Mouse (Mus musculus) neural tube, embryonic 11.5 days (tissue): ENCODE data around the gene Twistnb. TPM values are rescaled to one million over a fixed set of nuclear protein-coding genes. Genes with fewer than 3 reads are reported as not detected.

Experiments used
- ATAC-seq: fragments of 200-750 bp; cut with Nextera tagmentation; 2 replicates; pipeline ENCODE4 v1.8.0; 2017; ENCODE audit warnings: moderate number of reproducible peaks, mild to moderate bottlenecking, moderate TSS enrichment, moderate library complexity; ENCODE audit not compliant: insufficient read depth, low FRiP score, low TSS enrichment
- DNase-seq: peaks from one replicate; pipeline ENCODE4 v3.0.0-alpha.2; 2015; ENCODE audit warnings: low spot score
- H3K27ac ChIP-seq: fragments of 300-500 bp; sonication (generic); 2 replicates; pipeline ENCODE4 v1.5.1; 2014; ENCODE audit warnings: low read depth, mild to moderate bottlenecking, low read length
- H3K27me3 ChIP-seq: fragments of 300-500 bp; sonication (generic); 2 replicates; pipeline ENCODE4 v1.6.1; 2014; ENCODE audit warnings: mild to moderate bottlenecking, low read length, mixed read lengths; ENCODE audit not compliant: control insufficient read depth, insufficient read depth
- H3K36me3 ChIP-seq: fragments of 300-500 bp; sonication (generic); 2 replicates; pipeline ENCODE4 v1.6.1; 2014; ENCODE audit warnings: mild to moderate bottlenecking, low read length, moderate library complexity, mixed read lengths; ENCODE audit not compliant: control insufficient read depth, insufficient read depth
- H3K4me1 ChIP-seq: fragments of 300-500 bp; sonication (generic); 2 replicates; pipeline ENCODE4 v1.6.1; 2014; ENCODE audit warnings: low read length, mixed read lengths; ENCODE audit not compliant: control insufficient read depth, insufficient read depth
- H3K4me2 ChIP-seq: fragments of 300-500 bp; sonication (generic); 2 replicates; pipeline ENCODE4 v1.6.1; 2014; ENCODE audit warnings: low read depth, mild to moderate bottlenecking, moderate library complexity
- H3K4me3 ChIP-seq: fragments of 300-500 bp; sonication (generic); 2 replicates; pipeline ENCODE4 v1.5.1; 2014; ENCODE audit warnings: low read depth, low read length
- H3K9ac ChIP-seq: fragments of 300-500 bp; sonication (generic); 2 replicates; pipeline ENCODE4 v1.6.1; 2014; ENCODE audit warnings: mild to moderate bottlenecking, low read length
- H3K9me3 ChIP-seq: fragments of 300-500 bp; sonication (generic); 2 replicates; pipeline ENCODE4 v1.6.1; 2016; ENCODE audit warnings: low read length; ENCODE audit not compliant: control insufficient read depth
- WGBS: fragments of 180-500 bp; shearing (Covaris S2); extraction: QIAGEN DNeasy Blood & Tissue Kit; methylation state at CpG from one replicate; pipeline ENCODE4 v1.1.7; 2014; 5-methylcytosine and 5-hydroxymethylcytosine counted together
- polyA plus RNA-seq: library from polyadenylated mRNA; unstranded; fragments of >200 nt; fragmentation: Nextera tagmentation; extraction: Ambion mirVana; gene quantifications from 2 replicates; pipeline ENCODE4 v1.2.1, GENCODE M21; 2014

Twistnb gene
- polyA plus RNA-seq, 1 experiment from 2014 or later = 40.8 TPM

DNA sequence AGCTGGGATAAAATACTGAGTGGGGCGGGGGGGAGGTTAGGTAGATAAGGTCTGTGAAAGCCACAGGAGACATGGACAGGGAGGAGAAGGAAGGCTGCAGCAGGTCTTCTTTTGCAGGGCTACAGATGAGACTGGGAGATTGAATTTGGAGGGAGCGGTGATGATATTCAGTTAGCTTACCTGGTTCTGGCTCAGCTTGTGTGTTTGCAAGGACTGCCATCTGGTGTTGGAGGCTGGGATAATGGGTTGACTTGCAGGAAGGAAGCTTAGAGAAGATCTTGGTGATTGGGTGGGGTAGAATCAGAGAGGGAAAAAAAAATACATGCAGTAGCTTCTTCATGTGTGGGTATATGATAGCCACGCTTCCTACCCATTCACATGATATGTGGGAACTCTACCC is 5.1 kb upstream of the Twistnb start:
- WGBS = 43% methylated on average over 3 of the region's 3 CpGs
- Histone ChIP-seq H3K36me3 (no peaks in the 10 kb centered on the region), H3K27me3 (no peaks in the 10 kb centered on the region), H3K27ac (no peak overlapping the region), H3K9ac (no peak overlapping the region), H3K4me1 (no peaks in the 10 kb centered on the region), H3K9me3 (no peaks in the 10 kb centered on the region), H3K4me2 (no peak overlapping the region), H3K4me3 (no peak overlapping the region)
- DNase-seq (peak; percentile 39), ATAC-seq (no peak)

- no peak overlapping the region for H3K4me3 ChIP-seq
- H3K27me3 ChIP-seq = no peaks in the 10 kb centered on the region
- H3K36me3 ChIP-seq = no peaks in the 10 kb centered on the region
- H3K4me2 ChIP-seq = no peak overlapping the region
- H3K9me3 ChIP-seq = no peaks in the 10 kb centered on the region
- peaks cover 4% of the 10 kb centered on the region; the same call in 1 of the 2 replicates for H3K4me1 ChIP-seq
- DNase-seq (no peak), ATAC-seq (no peak)
- WGBS = 31% methylated on average over 3 of the region's 3 CpGs
- H3K27ac ChIP-seq = no peak overlapping the region
- no peak overlapping the region for H3K9ac ChIP-seq
These were observed 2.1 kb upstream of the Twistnb start for GRCm38 (mm10) chr12:33427293-33427692.

DNA sequence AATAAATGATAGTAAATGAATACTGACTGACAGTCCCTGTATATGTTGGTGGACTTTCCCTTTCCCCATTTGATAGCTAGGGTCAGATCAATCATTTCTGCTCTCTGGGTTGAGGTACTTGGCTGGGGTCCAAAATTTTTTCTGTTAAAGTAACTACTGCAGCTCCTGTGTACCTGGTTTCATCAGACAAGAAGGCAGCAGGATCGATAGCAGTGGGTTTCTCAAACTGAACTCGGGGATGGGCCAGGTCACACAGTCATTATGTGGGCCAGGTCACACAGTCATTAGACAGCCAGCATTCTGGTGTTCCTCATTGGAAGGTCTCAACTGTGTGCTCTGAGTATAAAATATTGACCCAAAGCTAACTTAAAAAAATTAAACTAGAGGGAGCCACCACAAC is 1.7 kb upstream of the Twistnb start:
- 69% methylated on average over 2 of the region's 2 CpGs for WGBS
- no peaks in the 10 kb centered on the region for H3K27me3 ChIP-seq
- no peaks in the 10 kb centered on the region for H3K36me3 ChIP-seq
- DNase-seq = no peak
- no peak overlapping the region for H3K9ac ChIP-seq
- peaks cover 4% of the 10 kb centered on the region; the same call in 1 of the 2 replicates for H3K4me1 ChIP-seq
- H3K27ac ChIP-seq = no peak overlapping the region
- H3K9me3 ChIP-seq = no peaks in the 10 kb centered on the region
- H3K4me3 ChIP-seq = no peak overlapping the region
- no peak for ATAC-seq
- H3K4me2 ChIP-seq = no peak overlapping the region

- Histone ChIP-seq H3K4me3 (no peak overlapping the region), H3K4me2 (no peak overlapping the region), H3K9ac (no peak overlapping the region), H3K4me1 (peaks cover 4% of the 10 kb centered on the region; the same call in 1 of the 2 replicates), H3K9me3 (no peaks in the 10 kb centered on the region), H3K27me3 (no peaks in the 10 kb centered on the region), H3K27ac (no peak overlapping the region), H3K36me3 (no peaks in the 10 kb centered on the region)
- DNase-seq (no peak), ATAC-seq (no peak)
- WGBS = 89% methylated on average over 9 of the region's 9 CpGs
These were observed 4.4 kb downstream of the Twistnb start for GRCm38 (mm10) chr12:33433812-33434211.

- Histone ChIP-seq H3K27ac (no peak overlapping the region), H3K36me3 (no peaks in the 10 kb centered on the region), H3K4me1 (peaks cover 4% of the 10 kb centered on the region; the same call in 1 of the 2 replicates), H3K9me3 (no peaks in the 10 kb centered on the region), H3K4me2 (no peak overlapping the region), H3K4me3 (no peak overlapping the region), H3K27me3 (no peaks in the 10 kb centered on the region), H3K9ac (no peak overlapping the region)
- DNase-seq = no peak
- ATAC-seq = no peak
- WGBS = 97% methylated on average over 4 of the region's 4 CpGs
These were observed 5.3 kb downstream of the Twistnb start for GRCm38 (mm10) chr12:33434758-33435157.

- no peaks in the 10 kb centered on the region for H3K4me1 ChIP-seq
- no peaks in the 10 kb centered on the region for H3K9me3 ChIP-seq
- no peak overlapping the region for H3K4me2 ChIP-seq
- ATAC-seq = no peak
- H3K4me3 ChIP-seq = no peak overlapping the region
- H3K36me3 ChIP-seq = no peaks in the 10 kb centered on the region
- no peak for DNase-seq
- no peak overlapping the region for H3K27ac ChIP-seq
- no peak overlapping the region for H3K9ac ChIP-seq
- 89% methylated on average over 7 of the region's 7 CpGs for WGBS
- H3K27me3 ChIP-seq = no peaks in the 10 kb centered on the region
These were observed 26.0 kb downstream of the Twistnb start for GRCm38 (mm10) chr12:33455418-33455817.

- no peak for DNase-seq
- Histone ChIP-seq H3K9ac (no peak overlapping the region), H3K4me3 (no peak overlapping the region), H3K36me3 (no peaks in the 10 kb centered on the region), H3K27ac (no peak overlapping the region), H3K4me2 (no peak overlapping the region), H3K9me3 (no peaks in the 10 kb centered on the region), H3K27me3 (no peaks in the 10 kb centered on the region), H3K4me1 (no peaks in the 10 kb centered on the region)
- 52% methylated on average over 5 of the region's 5 CpGs for WGBS
- no peak for ATAC-seq
These were observed 26.8 kb downstream of the Twistnb start for GRCm38 (mm10) chr12:33456242-33456641.

DNA sequence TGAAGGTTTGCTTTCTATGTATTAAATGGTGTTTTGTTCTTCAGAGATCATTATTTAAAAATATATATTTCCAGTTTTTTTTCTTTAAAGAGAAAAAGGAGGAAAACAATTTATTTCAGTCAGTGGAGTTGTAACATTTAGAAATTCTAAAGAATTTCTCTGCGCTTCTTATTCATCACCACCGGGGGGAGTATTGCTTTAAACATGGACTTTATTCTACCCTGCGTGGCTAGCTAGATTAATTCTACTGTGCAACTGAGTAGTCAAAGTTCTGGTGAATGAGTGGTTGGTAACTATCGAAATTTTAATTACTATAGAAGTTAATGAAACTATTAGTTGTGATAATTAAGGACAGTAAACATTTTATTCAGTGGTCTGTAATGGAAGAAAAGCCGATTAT is 51.5 kb downstream of the Twistnb start:
- DNase-seq (no peak), ATAC-seq (peak; percentile 61; the same call in 1 of the 2 replicates)
- H3K27me3 ChIP-seq = no peaks in the 10 kb centered on the region
- H3K4me1 ChIP-seq = no peaks in the 10 kb centered on the region
- H3K4me2 ChIP-seq = no peak overlapping the region
- H3K4me3 ChIP-seq = no peak overlapping the region
- H3K36me3 ChIP-seq = no peaks in the 10 kb centered on the region
- 27% methylated on average over 5 of the region's 5 CpGs for WGBS
- no peak overlapping the region for H3K9ac ChIP-seq
- no peaks in the 10 kb centered on the region for H3K9me3 ChIP-seq
- no peak overlapping the region for H3K27ac ChIP-seq

DNA sequence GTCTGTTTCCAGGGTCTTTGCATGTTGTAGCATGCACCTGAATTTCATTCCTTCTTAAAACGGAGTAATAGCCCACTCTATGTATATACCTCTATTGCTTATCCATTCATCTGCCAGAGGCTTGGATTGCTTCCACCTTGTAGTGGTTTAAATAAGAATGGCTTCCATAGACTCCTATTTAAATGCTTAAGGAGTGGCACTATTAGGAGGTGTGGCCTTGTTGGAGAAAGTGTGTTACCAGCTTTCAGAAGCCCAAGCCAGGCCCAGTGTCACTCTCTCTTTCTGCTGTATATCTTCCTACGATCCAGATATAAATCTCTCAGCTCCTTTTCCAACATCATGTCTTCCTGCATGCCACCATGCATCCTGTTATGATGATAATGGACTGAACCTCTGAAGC is 53.5 kb downstream of the Twistnb start:
- WGBS = 87% methylated on average over 2 of the region's 2 CpGs
- no peak for ATAC-seq
- Histone ChIP-seq H3K27ac (no peak overlapping the region), H3K4me1 (no peaks in the 10 kb centered on the region), H3K36me3 (no peaks in the 10 kb centered on the region), H3K9me3 (no peaks in the 10 kb centered on the region), H3K4me2 (no peak overlapping the region), H3K27me3 (no peaks in the 10 kb centered on the region), H3K9ac (no peak overlapping the region), H3K4me3 (no peak overlapping the region)
- no peak for DNase-seq
